Mouse (Mus musculus) neural tube, embryonic 11.5 days (tissue): ENCODE data around the gene Gin1. TPM values are rescaled to one million over a fixed set of nuclear protein-coding genes. Genes with fewer than 3 reads are reported as not detected.

Experiments used
- ATAC-seq: fragments of 200-750 bp; cut with Nextera tagmentation; 2 replicates; pipeline ENCODE4 v1.8.0; 2017; ENCODE audit warnings: moderate number of reproducible peaks, mild to moderate bottlenecking, moderate TSS enrichment, moderate library complexity; ENCODE audit not compliant: insufficient read depth, low FRiP score, low TSS enrichment
- DNase-seq: peaks from one replicate; pipeline ENCODE4 v3.0.0-alpha.2; 2015; ENCODE audit warnings: low spot score
- H3K27ac ChIP-seq: fragments of 300-500 bp; sonication (generic); 2 replicates; pipeline ENCODE4 v1.5.1; 2014; ENCODE audit warnings: low read depth, mild to moderate bottlenecking, low read length
- H3K27me3 ChIP-seq: fragments of 300-500 bp; sonication (generic); 2 replicates; pipeline ENCODE4 v1.6.1; 2014; ENCODE audit warnings: mild to moderate bottlenecking, low read length, mixed read lengths; ENCODE audit not compliant: control insufficient read depth, insufficient read depth
- H3K36me3 ChIP-seq: fragments of 300-500 bp; sonication (generic); 2 replicates; pipeline ENCODE4 v1.6.1; 2014; ENCODE audit warnings: mild to moderate bottlenecking, low read length, moderate library complexity, mixed read lengths; ENCODE audit not compliant: control insufficient read depth, insufficient read depth
- H3K4me1 ChIP-seq: fragments of 300-500 bp; sonication (generic); 2 replicates; pipeline ENCODE4 v1.6.1; 2014; ENCODE audit warnings: low read length, mixed read lengths; ENCODE audit not compliant: control insufficient read depth, insufficient read depth
- H3K4me2 ChIP-seq: fragments of 300-500 bp; sonication (generic); 2 replicates; pipeline ENCODE4 v1.6.1; 2014; ENCODE audit warnings: low read depth, mild to moderate bottlenecking, moderate library complexity
- H3K4me3 ChIP-seq: fragments of 300-500 bp; sonication (generic); 2 replicates; pipeline ENCODE4 v1.5.1; 2014; ENCODE audit warnings: low read depth, low read length
- H3K9ac ChIP-seq: fragments of 300-500 bp; sonication (generic); 2 replicates; pipeline ENCODE4 v1.6.1; 2014; ENCODE audit warnings: mild to moderate bottlenecking, low read length
- H3K9me3 ChIP-seq: fragments of 300-500 bp; sonication (generic); 2 replicates; pipeline ENCODE4 v1.6.1; 2016; ENCODE audit warnings: low read length; ENCODE audit not compliant: control insufficient read depth
- WGBS: fragments of 180-500 bp; shearing (Covaris S2); extraction: QIAGEN DNeasy Blood & Tissue Kit; methylation state at CpG from one replicate; pipeline ENCODE4 v1.1.7; 2014; 5-methylcytosine and 5-hydroxymethylcytosine counted together
- polyA plus RNA-seq: library from polyadenylated mRNA; unstranded; fragments of >200 nt; fragmentation: Nextera tagmentation; extraction: Ambion mirVana; gene quantifications from 2 replicates; pipeline ENCODE4 v1.2.1, GENCODE M21; 2014

Gin1 gene
- polyA plus RNA-seq, 1 experiment from 2014 or later, result 12.2 TPM

DNA sequence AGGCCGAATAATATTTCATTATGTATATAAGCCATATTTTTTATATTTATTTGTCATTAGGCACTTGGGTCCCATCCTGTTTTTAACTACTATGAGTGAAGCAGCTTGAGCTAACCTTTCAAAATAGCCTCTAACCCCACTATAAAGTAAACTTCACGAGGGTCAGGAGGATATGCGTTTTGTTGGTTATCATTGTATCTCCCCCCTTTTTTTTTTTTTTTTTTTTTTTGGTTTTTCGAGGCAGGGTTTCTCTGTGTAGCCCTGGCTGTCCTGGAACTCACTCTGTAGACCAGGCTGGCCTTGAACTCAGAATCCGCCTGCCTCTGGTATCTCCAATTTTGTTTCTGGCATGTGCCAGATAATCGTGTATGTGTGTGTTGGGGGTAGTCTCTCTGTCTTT, 3.4 kb downstream of the Gin1 start:
- Histone ChIP-seq H3K4me3 (no peak overlapping the region), H3K4me2 (no peak overlapping the region), H3K9ac (no peak overlapping the region), H3K4me1 (peaks cover 5% of the 10 kb centered on the region; the same call in 1 of the 2 replicates), H3K36me3 (no peaks in the 10 kb centered on the region), H3K27me3 (no peaks in the 10 kb centered on the region), H3K27ac (no peak overlapping the region), H3K9me3 (no peaks in the 10 kb centered on the region)
- ATAC-seq, result no peak
- WGBS, result 89% methylated on average over 6 of the region's 6 CpGs
- DNase-seq, result no peak

DNA sequence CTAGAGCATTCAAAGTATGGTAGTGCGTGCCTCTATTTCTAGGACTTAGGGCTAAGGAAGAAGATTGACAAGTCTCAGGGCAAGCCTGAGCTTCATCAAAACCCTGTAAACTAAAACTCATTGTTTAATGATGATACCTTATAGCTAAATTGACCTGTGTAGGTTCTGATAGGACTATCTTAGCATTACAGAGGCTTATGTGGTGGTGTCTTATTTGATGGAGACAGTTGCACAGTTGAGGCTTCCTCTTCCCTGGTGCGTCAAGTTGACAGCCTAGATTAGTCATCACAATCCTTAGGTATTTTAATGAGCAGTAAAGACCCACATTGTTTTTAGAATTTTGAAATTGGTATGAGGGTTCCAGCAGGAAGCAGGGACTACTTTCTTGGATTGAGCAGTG, 4.0 kb downstream of the Gin1 start:
- ATAC-seq (no peak), DNase-seq (no peak)
- Histone ChIP-seq H3K27me3 (no peaks in the 10 kb centered on the region), H3K4me3 (no peak overlapping the region), H3K9ac (no peak overlapping the region), H3K4me2 (no peak overlapping the region), H3K9me3 (no peaks in the 10 kb centered on the region), H3K4me1 (peaks cover 3% of the 10 kb centered on the region; the same call in 1 of the 2 replicates), H3K27ac (no peak overlapping the region), H3K36me3 (no peaks in the 10 kb centered on the region)
- 97% methylated on average over 2 of the region's 2 CpGs for WGBS

DNA sequence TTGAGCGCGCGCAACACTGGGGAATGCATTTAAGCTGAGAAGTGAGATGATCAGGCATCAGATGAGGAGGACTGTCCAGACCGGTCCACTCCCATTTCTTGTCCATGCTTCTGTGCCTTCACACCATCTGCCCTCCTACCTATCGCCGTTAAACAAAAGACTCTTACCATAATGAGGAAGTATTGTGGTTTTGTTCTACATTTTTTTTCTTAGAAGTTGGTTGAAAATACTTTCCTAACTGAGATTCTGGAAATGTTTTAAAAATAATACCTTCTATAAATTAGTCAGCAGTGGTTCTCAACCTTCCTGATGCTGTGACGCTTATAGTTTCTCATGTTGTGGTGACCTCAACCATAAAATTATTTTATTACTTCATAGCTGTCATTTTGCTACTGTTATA, 11.7 kb downstream of the Gin1 start:
- H3K27ac ChIP-seq, result no peak overlapping the region
- H3K4me2 ChIP-seq, result no peak overlapping the region
- no peak overlapping the region for H3K9ac ChIP-seq
- no peaks in the 10 kb centered on the region for H3K27me3 ChIP-seq
- no peak for ATAC-seq
- 97% methylated on average over 7 of the region's 7 CpGs for WGBS
- no peak overlapping the region for H3K4me3 ChIP-seq
- no peaks in the 10 kb centered on the region for H3K4me1 ChIP-seq
- DNase-seq, result no peak
- H3K9me3 ChIP-seq, result no peaks in the 10 kb centered on the region
- H3K36me3 ChIP-seq, result no peaks in the 10 kb centered on the region

DNA sequence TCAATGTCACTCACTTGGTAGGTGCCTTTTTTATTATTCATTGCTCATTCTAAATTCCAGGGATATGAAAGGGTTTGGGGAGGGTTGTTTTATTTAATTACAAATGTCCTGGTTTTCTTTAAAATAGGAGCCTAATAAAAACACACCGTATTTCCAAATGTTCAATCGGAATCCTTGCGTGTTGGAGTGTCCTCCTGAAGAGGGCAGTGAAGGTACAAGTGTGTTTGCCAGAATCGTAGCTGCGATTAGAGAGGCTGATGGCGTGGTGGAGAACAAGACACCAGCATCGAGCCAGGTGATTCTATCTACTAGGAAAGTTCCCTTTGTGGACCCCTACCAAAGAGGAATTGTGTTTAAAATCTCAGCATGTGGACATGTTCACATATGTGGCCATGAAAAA, 15.0 kb downstream of the Gin1 start:
- Histone ChIP-seq H3K36me3 (no peaks in the 10 kb centered on the region), H3K9ac (no peak overlapping the region)
- WGBS, result 80% methylated on average over 7 of the region's 7 CpGs

DNA sequence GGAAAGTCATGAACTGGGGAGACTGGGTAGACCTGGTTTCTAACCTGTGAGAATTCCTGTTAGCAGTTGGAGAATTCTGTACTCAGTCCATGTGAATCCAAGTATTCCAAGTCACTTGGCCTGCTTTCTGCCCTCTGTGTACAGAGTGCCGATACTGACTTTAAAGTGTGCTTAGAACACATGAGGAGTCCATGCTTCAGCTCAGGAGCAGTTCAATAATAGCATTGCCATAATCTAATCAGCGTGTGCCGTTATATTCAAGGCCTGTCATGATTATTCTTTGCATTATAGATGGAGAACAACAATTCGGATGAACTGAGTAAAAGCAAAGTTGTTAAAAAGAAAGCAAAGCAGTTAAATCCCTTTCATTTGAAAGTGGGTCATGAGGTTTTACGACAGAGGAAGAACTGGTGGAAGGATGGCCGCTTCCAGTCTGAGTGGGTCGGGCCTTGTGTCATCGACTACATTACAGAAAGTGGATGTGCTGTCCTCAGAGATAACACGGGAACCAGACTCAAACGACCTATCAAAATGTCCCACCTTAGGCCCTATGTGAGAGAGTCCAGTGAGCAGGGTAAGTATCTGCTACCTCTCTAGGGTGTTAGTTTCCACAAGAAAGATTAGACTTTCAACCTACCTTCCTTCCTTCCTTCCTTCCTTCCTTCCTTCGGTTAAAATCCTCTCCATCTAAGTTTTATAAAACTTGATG, 15.9 kb downstream of the Gin1 start:
- no peak for ATAC-seq
- Histone ChIP-seq H3K36me3 (no peaks in the 10 kb centered on the region), H3K4me1 (no peaks in the 10 kb centered on the region), H3K9ac (no peak overlapping the region), H3K27ac (no peak overlapping the region), H3K27me3 (no peaks in the 10 kb centered on the region), H3K9me3 (no peaks in the 10 kb centered on the region), H3K4me2 (no peak overlapping the region), H3K4me3 (no peak overlapping the region)
- DNase-seq, result no peak
- WGBS, result 88% methylated on average over 11 of the region's 11 CpGs

More for the DNA sequence above, 15.0 kb downstream of the Gin1 start:
- H3K4me1 ChIP-seq, result no peaks in the 10 kb centered on the region
- H3K27ac ChIP-seq, result no peak overlapping the region
- H3K4me3 ChIP-seq, result no peak overlapping the region
- H3K9me3 ChIP-seq, result no peaks in the 10 kb centered on the region
- H3K4me2 ChIP-seq, result no peak overlapping the region
- DNase-seq (no peak), ATAC-seq (no peak)
- no peaks in the 10 kb centered on the region for H3K27me3 ChIP-seq

DNA sequence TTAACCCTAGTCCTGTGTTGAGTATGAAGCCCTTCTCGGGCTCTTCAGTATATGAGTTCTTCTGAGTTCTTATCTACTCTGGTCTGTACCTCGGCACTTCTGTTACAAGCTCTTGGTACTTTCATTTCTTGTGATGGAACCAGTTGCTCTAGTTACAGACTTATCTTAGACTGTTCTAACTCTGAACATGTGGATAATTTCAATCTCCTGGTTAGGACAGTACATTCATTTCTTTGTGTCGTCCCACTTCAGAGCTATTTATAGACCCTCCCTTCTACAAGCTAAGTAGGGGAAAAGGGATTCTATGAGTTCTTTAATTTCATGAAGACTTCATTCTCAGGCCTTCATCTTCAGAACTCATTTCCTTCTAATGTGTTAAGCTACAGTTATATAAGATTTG, 17.7 kb downstream of the Gin1 start:
- Histone ChIP-seq H3K36me3 (no peaks in the 10 kb centered on the region), H3K4me3 (no peak overlapping the region), H3K27ac (no peak overlapping the region), H3K9me3 (no peaks in the 10 kb centered on the region), H3K4me1 (no peaks in the 10 kb centered on the region), H3K27me3 (no peaks in the 10 kb centered on the region), H3K4me2 (no peak overlapping the region), H3K9ac (no peak overlapping the region)
- WGBS, result 92% methylated on average over 3 of the region's 3 CpGs
- ATAC-seq (no peak), DNase-seq (no peak)

DNA sequence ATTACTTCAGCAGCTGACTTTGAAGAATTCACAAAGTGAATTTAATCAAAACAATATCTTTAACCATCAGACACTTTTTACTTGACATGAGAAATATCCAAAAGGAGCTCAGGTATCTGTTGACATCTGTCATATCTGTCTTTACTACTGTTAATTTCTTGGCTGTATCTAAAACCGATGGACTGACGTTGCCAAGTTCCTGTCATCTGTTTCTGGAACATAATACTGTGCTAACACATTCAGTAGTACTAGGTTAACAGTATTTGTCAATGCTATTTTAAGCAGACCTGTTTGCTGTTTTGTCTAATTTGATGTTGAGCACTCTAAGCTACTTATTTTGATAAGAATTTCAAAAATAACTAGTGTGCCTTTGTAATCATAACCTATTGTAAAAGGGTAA, 18.5 kb downstream of the Gin1 start:
- no peak overlapping the region for H3K4me3 ChIP-seq
- no peaks in the 10 kb centered on the region for H3K36me3 ChIP-seq
- ATAC-seq, result no peak
- H3K9me3 ChIP-seq, result no peaks in the 10 kb centered on the region
- WGBS, result 92% methylated on average over 2 of the region's 2 CpGs
- no peaks in the 10 kb centered on the region for H3K27me3 ChIP-seq
- no peak overlapping the region for H3K27ac ChIP-seq
- no peak overlapping the region for H3K4me2 ChIP-seq
- DNase-seq, result no peak
- no peak overlapping the region for H3K9ac ChIP-seq
- no peaks in the 10 kb centered on the region for H3K4me1 ChIP-seq

DNA sequence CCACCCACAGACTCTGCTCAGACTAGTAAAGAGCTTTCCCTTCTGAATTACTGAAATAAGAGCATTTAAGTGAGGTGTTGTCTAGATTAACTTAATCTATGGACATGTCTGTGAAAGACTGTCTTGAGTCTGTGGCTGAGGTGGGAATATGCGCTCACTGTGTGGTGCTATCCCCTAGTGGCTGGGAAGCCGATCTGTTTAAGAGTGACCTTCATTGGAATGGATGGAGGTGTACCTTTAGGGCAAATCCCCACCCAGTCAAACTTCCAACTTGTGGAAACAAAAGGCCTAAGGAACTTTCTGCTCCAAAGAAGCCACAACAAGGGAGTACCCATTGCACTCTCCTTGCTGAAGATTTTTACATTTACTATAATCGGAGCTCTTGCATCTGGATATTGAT, 24.1 kb downstream of the Gin1 start:
- Histone ChIP-seq H3K36me3 (no peaks in the 10 kb centered on the region), H3K27me3 (no peaks in the 10 kb centered on the region), H3K9ac (no peak overlapping the region), H3K9me3 (no peaks in the 10 kb centered on the region), H3K4me2 (no peak overlapping the region), H3K27ac (no peak overlapping the region), H3K4me3 (no peak overlapping the region), H3K4me1 (no peaks in the 10 kb centered on the region)
- 89% methylated on average over 3 of the region's 3 CpGs for WGBS
- DNase-seq (no peak), ATAC-seq (no peak)

DNA sequence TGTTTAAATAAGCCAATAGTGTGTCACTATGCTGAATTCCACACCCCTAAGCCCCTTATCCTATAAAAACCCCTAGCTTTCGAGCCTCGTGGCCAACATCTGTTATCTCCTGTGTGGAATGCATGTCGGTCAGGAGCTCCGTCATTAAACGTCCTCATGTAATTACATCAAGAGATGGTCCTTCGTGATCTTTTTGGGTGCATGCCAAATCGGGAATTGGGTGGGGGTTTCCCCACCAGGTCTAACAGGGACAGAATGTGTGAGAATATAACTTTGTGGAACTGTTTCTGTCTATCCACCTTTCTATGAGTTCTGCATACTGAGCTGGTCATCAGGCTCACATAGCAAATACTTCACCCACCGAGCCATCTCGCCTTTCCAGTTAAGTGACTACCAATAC, 26.0 kb downstream of the Gin1 start:
- H3K4me3 ChIP-seq, result no peak overlapping the region
- H3K27me3 ChIP-seq, result no peaks in the 10 kb centered on the region
- H3K27ac ChIP-seq, result no peak overlapping the region
- 92% methylated on average over 9 of the region's 9 CpGs for WGBS
- no peak overlapping the region for H3K4me2 ChIP-seq
- ATAC-seq (no peak), DNase-seq (no peak)
- H3K9ac ChIP-seq, result no peak overlapping the region
- no peaks in the 10 kb centered on the region for H3K4me1 ChIP-seq
- no peaks in the 10 kb centered on the region for H3K9me3 ChIP-seq
- H3K36me3 ChIP-seq, result no peaks in the 10 kb centered on the region
